Mouse (Mus musculus): Measurements from ENCODE around the gene Tmem207. TPM values are rescaled to one million over a fixed set of nuclear protein-coding genes. Genes with fewer than 3 reads are reported as not detected.

Tmem207 gene
- total RNA-seq, 2 experiments from 2014 or later = not detected

GRCm38 (mm10) chr16:26466535-26466934, 60.0 kb downstream of the Tmem207 start:
- no peak for DNase-seq
- intact Hi-C loops (cut with DNase I) = no loop called here

DNA sequence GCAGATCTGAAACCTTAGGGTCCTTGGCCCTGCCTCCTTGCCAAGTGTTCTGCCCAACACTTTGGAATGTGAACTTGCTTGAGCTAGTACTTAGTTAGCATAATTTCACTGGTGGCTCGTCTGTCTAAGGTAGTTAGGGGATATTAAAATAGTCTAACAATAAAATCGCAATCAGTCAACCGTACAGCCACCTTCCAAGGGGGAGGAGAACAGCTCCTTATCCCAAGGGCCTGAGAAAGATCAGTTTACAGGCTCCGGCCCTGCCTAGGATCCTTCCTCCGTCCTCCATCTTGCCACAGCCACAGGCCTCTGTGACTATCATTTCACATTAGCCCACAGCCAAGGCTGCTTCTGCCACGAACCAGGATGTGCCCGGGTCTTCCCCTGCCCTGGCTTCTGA, 63.7 kb downstream of the Tmem207 start, which contains the start of gene Cldn16:
Gene Cldn16, plus strand, starts transcription at position 301 of the 400 bp plus-strand sequence.
- DNase-seq = no peak
- intact Hi-C loops (cut with DNase I) = no loop called here

DNA sequence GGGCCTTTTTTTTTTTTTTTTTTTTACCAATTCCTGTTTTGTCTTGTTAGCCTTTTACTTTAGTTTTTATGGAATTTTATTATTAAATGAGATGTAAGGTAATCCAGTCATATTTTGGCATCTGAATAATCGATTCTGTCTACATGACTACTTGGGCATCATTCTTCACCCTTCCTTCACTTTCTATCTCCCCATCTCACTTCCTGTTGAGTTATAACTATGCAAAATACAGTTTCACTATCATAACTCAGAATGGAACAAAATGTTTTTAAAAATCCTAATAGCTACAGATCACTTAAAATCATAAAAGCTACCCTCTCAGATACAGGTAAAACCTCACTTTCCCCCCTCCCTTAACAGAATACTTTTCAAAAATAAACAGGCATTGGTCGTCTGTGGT, 70.4 kb downstream of the Tmem207 start:
- intact Hi-C loops (cut with DNase I) = no loop called here
- DNase-seq = no peak

DNA sequence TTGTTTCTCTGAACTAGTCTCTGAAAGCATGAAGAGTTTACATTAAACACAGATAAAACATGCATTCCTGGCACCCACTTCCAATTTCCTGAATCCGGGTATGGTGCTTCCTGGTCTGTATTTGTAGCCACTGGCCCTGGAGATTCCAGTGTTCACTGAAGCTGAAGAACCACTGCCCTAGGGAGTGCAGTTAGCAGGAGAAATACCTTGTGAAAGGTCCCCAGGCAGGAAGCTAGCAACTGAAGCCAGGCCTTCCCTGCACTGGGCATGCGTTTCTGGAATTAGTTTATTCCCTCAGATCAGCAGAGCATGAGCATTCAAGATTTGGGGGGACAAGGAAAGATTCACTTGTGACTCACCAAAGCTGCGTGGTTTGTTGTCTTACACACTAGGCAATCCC, 72.4 kb downstream of the Tmem207 start:
- DNase-seq = no peak
- intact Hi-C loops (cut with DNase I) = no loop called here

Other genes starting within 250 kb of the Tmem207 start
- gene Cldn1, start 154.9 kb downstream of the Tmem207 start, total RNA-seq (2021) = 1 to 10 TPM; 1.3 to 2.6 TPM
- gene Cldn16, start 63.6 kb downstream of the Tmem207 start, total RNA-seq (2021) = not detected
- 1 to 10 TPM; 1.9 to 2.0 TPM for gene Il1rap, start 54.9 kb upstream of the Tmem207 start, total RNA-seq (2021)